Mouse (Mus musculus) hindlimb bud, embryonic 11.5 days (tissue): ENCODE results near the gene Zdbf2.
"Not testable (repeated sequence)": the region's sequence is repeated elsewhere in the genome, so short reads cannot be mapped to it uniquely, and the experiment has no call there.

ENCODE experiments used
- DNase-seq: peaks from one replicate; pipeline ENCODE4 v3.0.0-alpha.2; 2012; ENCODE audit warnings: low read depth, low spot score; ENCODE audit errors: extremely low spot score

The Zdbf2 gene

GRCm38 (mm10) chr1:63261041-63261590, 11.9 kb upstream of the Zdbf2 start:
- no peak for DNase-seq

DNA sequence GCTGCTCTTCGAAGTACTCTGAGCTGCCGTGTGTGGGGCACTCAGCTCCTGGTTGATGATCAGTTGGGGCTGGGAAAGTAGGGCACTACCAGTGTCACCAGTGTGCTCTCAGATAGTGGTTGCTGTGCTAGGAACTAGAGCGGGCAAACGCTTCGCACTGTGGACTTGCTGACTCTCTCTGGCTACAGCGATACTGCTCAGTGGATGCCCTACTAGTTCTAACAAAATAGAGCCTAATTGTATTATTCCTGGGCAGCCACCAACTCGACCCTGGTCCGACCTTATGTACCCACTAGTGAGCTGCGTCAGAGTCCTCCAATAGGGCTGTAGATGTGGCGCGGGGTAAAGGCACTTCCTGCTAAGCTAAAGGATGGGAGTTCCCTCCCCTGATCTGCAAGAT, 9.4 kb upstream of the Zdbf2 start:
- no peak for DNase-seq

DNA sequence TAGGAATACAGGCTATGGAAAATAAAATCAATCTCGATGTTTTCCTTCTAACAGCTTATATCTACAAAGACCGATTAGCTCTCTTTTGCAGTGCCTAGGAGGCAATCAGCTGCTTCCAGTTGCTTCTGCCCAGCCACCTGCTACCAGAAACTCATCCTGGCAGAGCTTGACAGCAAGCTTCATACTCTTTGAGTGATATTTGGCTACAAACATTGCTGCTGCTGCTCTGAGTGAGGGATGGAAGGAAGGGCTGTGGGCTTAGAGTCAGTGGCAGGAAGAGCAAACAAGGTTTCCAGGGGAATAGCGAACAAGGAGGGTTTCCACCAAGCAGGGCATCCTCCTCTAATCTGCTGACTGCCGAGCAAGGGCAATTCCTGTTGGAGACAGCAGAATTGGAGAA, 7.6 kb upstream of the Zdbf2 start:
- DNase-seq: no peak

DNA sequence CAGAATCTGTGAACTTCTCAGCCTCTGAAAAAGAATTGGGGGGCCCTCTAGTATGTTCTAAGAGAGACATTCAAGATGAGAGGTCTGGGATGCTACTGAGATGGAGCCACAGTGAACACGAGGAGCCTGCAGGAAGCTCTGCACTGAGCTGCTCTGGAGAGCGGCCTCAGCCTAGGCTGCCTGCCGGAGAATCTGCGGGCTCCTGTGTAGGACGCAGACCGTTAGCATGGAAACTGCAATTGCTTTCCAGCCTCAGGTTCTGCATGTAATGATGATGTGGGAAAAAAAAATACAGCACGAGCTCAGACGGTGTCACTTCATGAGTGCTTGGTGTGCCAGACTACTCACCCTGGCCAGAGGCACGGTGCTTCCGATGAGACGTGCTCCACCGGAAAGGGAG, 6.9 kb upstream of the Zdbf2 start:
- no peak for DNase-seq

DNA sequence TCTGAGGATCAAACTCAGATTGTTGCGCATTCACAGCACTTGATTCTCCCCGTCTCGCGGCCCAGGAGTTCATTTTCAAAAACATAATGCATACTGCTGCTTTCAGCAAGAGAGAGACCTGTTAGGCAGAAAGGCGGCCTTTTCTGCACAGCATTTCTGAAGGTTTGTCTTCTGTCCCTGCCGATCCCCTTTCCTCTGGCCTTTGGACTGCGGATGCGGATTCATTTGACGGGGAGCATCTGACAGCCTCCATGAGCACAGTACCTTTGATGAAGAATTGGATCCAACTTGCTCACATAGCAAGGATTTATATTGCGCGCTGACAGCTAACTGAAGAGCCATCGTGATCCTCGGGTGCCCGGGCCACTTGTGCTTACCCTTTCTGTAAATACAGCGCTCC, 6.3 kb upstream of the Zdbf2 start:
- DNase-seq: no peak

GRCm38 (mm10) chr1:63272125-63272675, 865 bp upstream of the Zdbf2 start:
- no peak for DNase-seq

DNA sequence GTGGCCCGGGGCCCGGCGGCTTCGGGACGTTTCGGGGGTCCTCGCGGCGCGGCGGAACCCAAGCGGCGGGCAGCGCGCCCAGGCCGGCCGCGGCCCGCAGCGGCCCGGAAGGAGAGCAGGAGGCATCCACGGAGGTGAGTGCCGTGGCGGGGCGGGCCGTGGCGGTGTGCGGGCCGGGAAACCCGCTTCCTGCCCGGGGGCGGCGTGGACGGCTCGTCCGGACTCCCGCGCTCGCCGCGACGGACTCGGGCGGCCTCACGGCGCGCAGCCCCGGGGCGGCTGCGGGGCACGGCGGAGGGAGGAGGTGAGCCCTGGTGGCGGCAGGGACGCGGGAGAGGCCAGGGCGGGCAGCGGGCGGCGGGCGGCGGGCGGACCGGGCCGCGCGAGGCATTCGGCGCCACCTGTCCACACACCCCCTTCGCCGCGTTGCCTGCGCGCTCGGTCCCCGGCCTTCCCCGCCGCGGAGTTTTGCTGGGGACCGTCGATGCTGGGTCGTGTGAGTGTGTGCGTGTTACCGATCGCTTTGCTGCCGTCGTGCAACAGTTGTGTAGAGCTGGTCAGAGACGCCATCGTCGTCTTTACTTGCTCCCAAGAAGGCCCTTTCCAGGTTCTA, 380 bp downstream of the Zdbf2 start:
- no peak for DNase-seq

GRCm38 (mm10) chr1:63274046-63274730, 1.1 kb downstream of the Zdbf2 start:
- no peak for DNase-seq

- DNase-seq: no peak
Measured at GRCm38 (mm10) chr1:63278106-63278505, 5.0 kb downstream of the Zdbf2 start.

GRCm38 (mm10) chr1:63293965-63294364, 20.9 kb downstream of the Zdbf2 start:
- DNase-seq: no peak

GRCm38 (mm10) chr1:63309661-63310060, 36.6 kb downstream of the Zdbf2 start:
- no peak for DNase-seq

GRCm38 (mm10) chr1:63323565-63324132, 50.6 kb downstream of the Zdbf2 start:
- not testable (repeated sequence) for DNase-seq
